In the genomic region with DNA sequence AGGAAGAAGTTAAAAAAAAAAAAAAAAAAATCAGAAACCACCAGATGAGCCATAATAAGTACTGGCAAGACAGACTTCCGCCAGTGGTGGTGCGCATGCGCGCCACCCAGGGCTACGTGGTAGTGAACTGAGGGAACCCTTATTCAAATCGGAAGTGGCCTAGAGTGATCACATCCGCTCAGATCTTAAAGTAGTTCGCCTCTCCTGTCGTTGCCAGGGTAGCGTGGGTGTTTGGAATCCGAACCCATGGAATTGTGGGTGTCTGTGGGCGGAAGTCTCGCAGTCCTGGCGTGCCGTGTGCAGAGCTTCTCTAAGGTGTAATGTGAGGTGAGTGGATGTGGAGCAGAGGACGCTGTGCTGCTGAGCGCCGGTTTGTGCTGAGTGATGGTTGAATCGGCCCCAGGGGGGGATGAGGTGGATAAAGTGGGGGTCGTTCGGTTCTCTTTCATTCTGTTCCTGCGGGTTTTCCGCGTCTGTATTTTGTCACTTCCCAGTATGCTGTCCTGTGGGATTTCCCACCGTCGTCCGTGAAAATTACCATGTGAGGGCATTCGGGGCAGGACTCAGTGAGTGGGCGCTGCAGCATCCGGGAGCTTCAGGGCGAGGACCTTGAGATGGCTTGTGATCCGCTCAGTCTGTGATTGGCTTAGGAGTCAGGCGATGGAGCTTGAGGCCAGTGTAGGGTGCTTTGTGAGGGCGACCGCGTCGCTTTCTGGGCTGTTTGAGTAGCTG, we compare ENCODE assay signal across 8 mouse cellular contexts. TPM values are rescaled to one million over a fixed set of nuclear protein-coding genes. Genes with fewer than 3 reads are reported as not detected.
DNase-seq lines count a peak whose midpoint lies in the region; ATAC-seq lines count a peak whose summit lies in the region.

A gene (plus strand): TSS at position 171 of the 732 bp plus-strand sequence.

- H3K9me3 ChIP-seq in forebrain, embryonic 14.5 days (replicated peaks; ENCODE audit: control insufficient read depth, low read length): no peaks in the 10 kb centered on the region
- no peaks in the 10 kb centered on the region for H3K9me3 ChIP-seq in neural tube, embryonic 15.5 days (replicated peaks)

- H3K36me3 ChIP-seq in forebrain, embryonic 14.5 days (ENCODE audit: control insufficient read depth, insufficient read depth, low read length): peaks cover 23% of the 10 kb centered on the region
- H3K36me3 ChIP-seq in neural tube, embryonic 15.5 days: peaks cover 20% of the 10 kb centered on the region

- H3K27ac ChIP-seq in forebrain, embryonic 14.5 days (ENCODE audit: low read depth, low read length): peak within 1 kb of the TSS; percentile 80
- peak within 1 kb of the TSS; percentile 95 for H3K27ac ChIP-seq in neural tube, embryonic 15.5 days (replicated peaks)

- peak within 1 kb of the TSS; percentile 67 for H3K9ac ChIP-seq in forebrain, embryonic 14.5 days (ENCODE audit: low read length)
- H3K9ac ChIP-seq in neural tube, embryonic 15.5 days (replicated peaks): peak within 1 kb of the TSS; percentile 96

- peaks cover 10% of the 10 kb centered on the region for H3K4me1 ChIP-seq in forebrain, embryonic 14.5 days (ENCODE audit: control insufficient read depth, insufficient read depth, low read length)
- H3K4me1 ChIP-seq in neural tube, embryonic 15.5 days: peaks cover 28% of the 10 kb centered on the region

- peak; percentile 98 for ATAC-seq in forebrain, embryonic 14.5 days
- peak; percentile 99 for ATAC-seq in neural tube, embryonic 15.5 days (ENCODE audit: low FRiP score)

- WGBS in forebrain, embryonic 14.5 days: under 1% methylated on average over 37 of the region's 37 CpGs
- under 1% methylated on average over 37 of the region's 37 CpGs for WGBS in neural tube, embryonic 15.5 days

- peak; percentile 99 for DNase-seq in ES-CJ7 (ENCODE audit: low read depth, low spot score)
- DNase-seq in cerebellum, adult 11 months: peak; percentile 88
- peak; percentile 99 for DNase-seq in forebrain, embryonic 14.5 days (ENCODE audit: low spot score)
- peak; percentile 87 to 90 for DNase-seq in heart, postnatal 14 days
- DNase-seq in layer of hippocampus, adult 11-12 months (ENCODE audit: low spot score): peak; percentile 94
- DNase-seq in lung, adult 18-20 months: peak; percentile 94 to 96
- DNase-seq in testis, postnatal 14 days (ENCODE audit: low spot score): peak; percentile 91

- H3K4me2 ChIP-seq in forebrain, embryonic 14.5 days (ENCODE audit: low read length): peak within 1 kb of the TSS; percentile 76
- H3K4me2 ChIP-seq in neural tube, embryonic 15.5 days: peak within 1 kb of the TSS; percentile 84

- H3K4me3 ChIP-seq in forebrain, embryonic 14.5 days (ENCODE audit: low read depth, low read length): peak within 1 kb of the TSS; percentile 52
- peak within 1 kb of the TSS; percentile 75 for H3K4me3 ChIP-seq in neural tube, embryonic 15.5 days (replicated peaks)

- intact Hi-C loops in heart, postnatal 14 days (cut with DNase I): loop anchor here (5.0 to 10.0 kb wide), 2 partner anchors 93 to 265 kb away; a partner anchor contains a TSS

- H3K27me3 ChIP-seq in forebrain, embryonic 14.5 days (replicated peaks; ENCODE audit: control insufficient read depth, insufficient read depth, low read length): no peaks in the 10 kb centered on the region
- H3K27me3 ChIP-seq in neural tube, embryonic 15.5 days (replicated peaks): no peaks in the 10 kb centered on the region

RNA-seq across cellular contexts. Expression of the gene that starts here (rescaled TPM):
- polyA plus RNA-seq in forebrain, embryonic 14.5 days (2014; fragmentation: Nextera tagmentation; extraction: Ambion mirVana): 18.8 and 21.5 TPM in 2 replicates
- total RNA-seq in heart, postnatal 14 days (2021): 1 to 10 TPM; 5.8 to 7.3 TPM
- polyA plus RNA-seq in neural tube, embryonic 15.5 days (2015; fragmentation: Nextera tagmentation; extraction: Ambion mirVana): 13.3 and 13.7 TPM in 2 replicates

Comparison
In these comparisons a context has a peak if more than half of its experiments do, and no peak if none do; other contexts are left out.
1. Peak in every context shown above with its lines: DNase-seq, ATAC-seq, H3K4me3 ChIP-seq and H3K27ac ChIP-seq.